ENCODE assay signal across 26 mouse cellular contexts in genomic region chr3:78863005-78863404, GRCm38 (mm10).
"Had no signal": no experiment of that assay in that cellular context is flagged by ENCODE, and none has a peak within 500 bp of the region (broad histone marks: within the 10 kb centered on the region; RNA-seq: fewer than 3 reads in every experiment).

No protein-coding gene starts in this region.

- H3K4me2 ChIP-seq: embryonic facial prominence, embryonic 12.5 days; embryonic facial prominence, embryonic 13.5 days; embryonic facial prominence, embryonic 15.5 days; forebrain, embryonic 12.5 days; forebrain, embryonic 13.5 days; forebrain, embryonic 15.5 days had no signal

- H3K4me1 ChIP-seq: embryonic facial prominence, embryonic 10.5 days; embryonic facial prominence, embryonic 12.5 days; embryonic facial prominence, embryonic 13.5 days; embryonic facial prominence, embryonic 15.5 days had no signal

- H3K27me3 ChIP-seq: embryonic facial prominence, embryonic 12.5 days; embryonic facial prominence, embryonic 13.5 days; embryonic facial prominence, embryonic 15.5 days; forebrain, embryonic 12.5 days; forebrain, embryonic 13.5 days; forebrain, embryonic 15.5 days had no signal

- H3K9ac ChIP-seq: embryonic facial prominence, embryonic 12.5 days; embryonic facial prominence, embryonic 13.5 days; embryonic facial prominence, embryonic 15.5 days; forebrain, embryonic 12.5 days; forebrain, embryonic 13.5 days; forebrain, embryonic 15.5 days; forebrain, postnatal 0 days had no signal

- DNase-seq: cerebellum, adult 8-10 months; cerebellum, adult 9-10 months; cerebellum, adult 9-11 months; cerebellum, postnatal 10 days; cerebellum, postnatal 14 days; cerebellum, postnatal 25 days; cerebellum, postnatal 36 days; embryo, embryonic 11 days; forebrain, postnatal 0 days; gastrocnemius, adult 2 months; gastrocnemius, postnatal 10 days; gastrocnemius, postnatal 14 days; gastrocnemius, postnatal 25 days; gastrocnemius, postnatal 36 days; heart, adult 11 months; heart, adult 18-20 months; heart, adult 2 months had no signal

- H3K27ac ChIP-seq: embryonic facial prominence, embryonic 10.5 days; embryonic facial prominence, embryonic 12.5 days; embryonic facial prominence, embryonic 13.5 days; embryonic facial prominence, embryonic 15.5 days; forebrain, embryonic 10.5 days; forebrain, embryonic 12.5 days; forebrain, embryonic 13.5 days; forebrain, embryonic 15.5 days; gastrocnemius, adult 2 months; heart, adult 2 months had no signal

- H3K9me3 ChIP-seq: embryonic facial prominence, embryonic 10.5 days; embryonic facial prominence, embryonic 12.5 days; embryonic facial prominence, embryonic 13.5 days; embryonic facial prominence, embryonic 15.5 days; forebrain, embryonic 10.5 days; forebrain, embryonic 12.5 days; forebrain, embryonic 13.5 days; forebrain, embryonic 15.5 days had no signal

- H3K4me3 ChIP-seq: embryonic facial prominence, embryonic 10.5 days; embryonic facial prominence, embryonic 12.5 days; embryonic facial prominence, embryonic 13.5 days; embryonic facial prominence, embryonic 15.5 days; erythroblast, embryonic 14.5 days; forebrain, embryonic 10.5 days; forebrain, embryonic 12.5 days; forebrain, embryonic 13.5 days; forebrain, embryonic 15.5 days; gastrocnemius, adult 2 months; heart, adult 2 months had no signal

- H3K36me3 ChIP-seq: embryonic facial prominence, embryonic 10.5 days; embryonic facial prominence, embryonic 12.5 days; embryonic facial prominence, embryonic 13.5 days; embryonic facial prominence, embryonic 15.5 days; forebrain, embryonic 10.5 days; forebrain, embryonic 12.5 days; forebrain, embryonic 15.5 days had no signal
